Mouse (Mus musculus): ENCODE data around the gene Ddi1. TPM values are rescaled to one million over a fixed set of nuclear protein-coding genes. Genes with fewer than 3 reads are reported as not detected.

Ddi1 gene
- total RNA-seq (2023): not detected

GRCm38 (mm10) chr9:6269796-6270280 lies at the start of gene Ddi1:
Gene Ddi1, minus strand, starts transcription at chr9:6269846.

Other genes with a start within 250 kb of the Ddi1 start
- gene Pdgfd, start 101.3 kb downstream of the Ddi1 start, total RNA-seq (2023): not detected

Measured in CD8-positive naive resting alpha-beta T cell, adult 57 days (primary cell).